10 mouse cellular contexts compared by ENCODE assay signal in the genomic region with DNA sequence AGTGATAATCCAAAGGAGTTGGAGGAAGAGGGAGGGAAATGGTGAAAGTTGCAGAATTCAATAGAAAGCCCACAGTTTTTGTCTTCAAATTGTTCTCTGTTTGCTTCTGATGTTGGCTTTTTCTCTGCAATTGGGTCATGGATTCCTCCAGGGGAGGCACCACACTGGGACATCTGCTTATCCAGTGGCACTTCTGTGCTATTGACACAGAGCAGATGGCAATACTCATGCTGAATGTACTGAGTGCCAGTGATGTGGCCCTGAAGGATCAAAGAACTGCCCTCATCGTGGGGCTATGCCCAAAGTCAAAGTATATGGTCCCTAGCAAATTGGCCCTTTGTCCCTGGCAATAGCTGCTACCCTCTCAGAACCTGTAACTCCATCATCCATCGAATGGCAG.
"Had no signal": no experiment of that assay in that cellular context is flagged by ENCODE, and none has a peak within 500 bp of the region (broad histone marks: within the 10 kb centered on the region; RNA-seq: fewer than 3 reads in every experiment).

No protein-coding gene starts in this region.

- DNase-seq: kidney, postnatal 25 days; layer of hippocampus, adult 9-11 months; layer of hippocampus, postnatal 36 days; lung, adult 18-20 months; right cerebral cortex, postnatal 14 days; thymus, adult 2 months; thymus, postnatal 25 days had no signal

- H3K4me1 ChIP-seq: limb, embryonic 13.5 days; midbrain, embryonic 13.5 days had no signal

- H3K4me2 ChIP-seq: limb, embryonic 13.5 days; midbrain, embryonic 13.5 days had no signal

- H3K9me3 ChIP-seq: limb, embryonic 13.5 days; midbrain, embryonic 13.5 days had no signal

- H3K36me3 ChIP-seq: limb, embryonic 13.5 days; midbrain, embryonic 13.5 days had no signal

- H3K27me3 ChIP-seq: limb, embryonic 13.5 days; midbrain, embryonic 13.5 days had no signal

- H3K4me3 ChIP-seq: limb, embryonic 13.5 days; midbrain, embryonic 13.5 days had no signal

- ATAC-seq: midbrain, embryonic 13.5 days had no signal

- H3K27ac ChIP-seq: limb, embryonic 13.5 days; liver, embryonic 14.5 days; midbrain, embryonic 13.5 days had no signal

- H3K9ac ChIP-seq: limb, embryonic 13.5 days; liver, embryonic 14.5 days; midbrain, embryonic 13.5 days had no signal
